Mouse (Mus musculus) mouse trophoblast stem cell (cell line): ENCODE measurements around the gene Zbtb16.

Experiments used
- in situ Hi-C, 2 experiments: fragments of 300-500 bp; cut with MseI, MboI; formaldehyde crosslinking; loops; 2 replicates in 1 of 2; 3 replicates in 1 of 2; pipeline ENCODE4 v1.15.1; 2025

Zbtb16 gene

GRCm38 (mm10) chr9:48729471-48729870 is 106.6 kb downstream of the Zbtb16 start:
- in situ Hi-C loops = no loop called here

GRCm38 (mm10) chr9:48728731-48729123 is 107.3 kb downstream of the Zbtb16 start:
- in situ Hi-C loops = no loop called here

- in situ Hi-C loops = no loop called here
Measured at GRCm38 (mm10) chr9:48728083-48728730, 107.8 kb downstream of the Zbtb16 start.

- in situ Hi-C loops = no loop called here
Measured at GRCm38 (mm10) chr9:48726341-48726740, 109.7 kb downstream of the Zbtb16 start.

- in situ Hi-C loops = no loop called here
Measured at GRCm38 (mm10) chr9:48725918-48726317, 110.1 kb downstream of the Zbtb16 start.

- in situ Hi-C loops = no loop called here
Measured at GRCm38 (mm10) chr9:48725161-48725560, 110.9 kb downstream of the Zbtb16 start.

- in situ Hi-C loops = no loop called here
Measured at GRCm38 (mm10) chr9:48724733-48725132, 111.3 kb downstream of the Zbtb16 start.

- in situ Hi-C loops = no loop called here
Measured at GRCm38 (mm10) chr9:48723511-48724304, 112.3 kb downstream of the Zbtb16 start.

GRCm38 (mm10) chr9:48723025-48723424 is 113.0 kb downstream of the Zbtb16 start:
- in situ Hi-C loops = no loop called here

- in situ Hi-C loops = no loop called here
Measured at GRCm38 (mm10) chr9:48722261-48722920, 113.6 kb downstream of the Zbtb16 start.

GRCm38 (mm10) chr9:48721655-48722054 is 114.4 kb downstream of the Zbtb16 start:
- in situ Hi-C loops = no loop called here

- in situ Hi-C loops = no loop called here
Measured at GRCm38 (mm10) chr9:48721172-48721571, 114.8 kb downstream of the Zbtb16 start.

GRCm38 (mm10) chr9:48720251-48720963 is 115.6 kb downstream of the Zbtb16 start:
- in situ Hi-C loops = no loop called here

- in situ Hi-C loops = no loop called here
Measured at GRCm38 (mm10) chr9:48719619-48720018, 116.4 kb downstream of the Zbtb16 start.

GRCm38 (mm10) chr9:48716549-48716948 is 119.5 kb downstream of the Zbtb16 start:
- in situ Hi-C loops = no loop called here

GRCm38 (mm10) chr9:48715042-48715441 is 121.0 kb downstream of the Zbtb16 start:
- in situ Hi-C loops = no loop called here

- in situ Hi-C loops = no loop called here
Measured at GRCm38 (mm10) chr9:48713779-48714178, 122.2 kb downstream of the Zbtb16 start.

- in situ Hi-C loops = no loop called here
Measured at GRCm38 (mm10) chr9:48712985-48713765, 122.8 kb downstream of the Zbtb16 start.

- in situ Hi-C loops = no loop called here
Measured at GRCm38 (mm10) chr9:48711826-48712225, 124.2 kb downstream of the Zbtb16 start.

- in situ Hi-C loops = no loop called here
Measured at GRCm38 (mm10) chr9:48711296-48711781, 124.7 kb downstream of the Zbtb16 start.
